Mouse (Mus musculus): ENCODE results near the gene Aida. TPM values are rescaled to one million over a fixed set of nuclear protein-coding genes. Genes with fewer than 3 reads are reported as not detected.
A peak's percentile ranks its signal among the peaks of the same experiment; 100 is the strongest.
"Not testable (repeated sequence)": the region's sequence is repeated elsewhere in the genome, so short reads cannot be mapped to it uniquely, and the experiment has no call there.

The Aida gene
- polyA plus RNA-seq, 1 experiment from 2014 or later = 55.5 TPM

DNA sequence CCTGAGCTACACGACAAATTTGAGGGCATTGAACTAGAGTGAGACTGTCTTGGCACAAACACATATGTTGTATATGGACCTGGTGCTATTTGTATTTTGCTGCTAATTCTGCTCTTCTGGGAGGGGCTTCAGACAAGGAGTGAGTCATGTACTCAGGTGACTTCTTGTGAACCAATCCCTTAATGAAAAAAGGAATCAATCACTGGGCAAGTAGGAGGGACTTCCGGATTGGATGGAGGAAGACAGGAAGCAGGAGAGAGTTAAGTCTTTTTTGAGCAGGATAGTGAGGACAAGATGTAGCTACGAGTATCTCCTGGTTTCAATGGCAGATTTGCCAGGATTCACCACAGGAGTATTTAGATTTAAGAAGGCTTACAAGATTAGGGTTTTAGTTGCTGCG, 6.8 kb upstream of the Aida start:
- H3K4me1 ChIP-seq = no peaks in the 10 kb centered on the region
- H3K9ac ChIP-seq (replicated peaks) = no peak overlapping the region
- H3K36me3 ChIP-seq = peaks cover 85% of the 10 kb centered on the region
- H3K27me3 ChIP-seq = no peaks in the 10 kb centered on the region
- no peak overlapping the region for H3K4me3 ChIP-seq
- ATAC-seq (replicated peaks) = no peak
- no peak overlapping the region for H3K4me2 ChIP-seq (replicated peaks)
- no peak overlapping the region for H3K27ac ChIP-seq (replicated peaks)
- no peaks in the 10 kb centered on the region for H3K9me3 ChIP-seq
- whole genome bisulfite sequencing = 95% methylated on average over 4 of the region's 4 CpGs

GRCm38 (mm10) chr1:183296877-183297383, 540 bp downstream of the Aida start, which contains the start of gene Brox:
Gene Brox (minus strand): TSS chr1:183297269.
- no peaks in the 10 kb centered on the region for H3K4me1 ChIP-seq
- ATAC-seq (replicated peaks) = peak; percentile 95
- no peaks in the 10 kb centered on the region for H3K9me3 ChIP-seq
- H3K4me3 ChIP-seq = peak within 1 kb of the TSS; percentile 49
- no peaks in the 10 kb centered on the region for H3K27me3 ChIP-seq
- H3K4me2 ChIP-seq (replicated peaks) = peak within 1 kb of the TSS; percentile 49
- H3K36me3 ChIP-seq = peaks cover 18% of the 10 kb centered on the region
- peak within 1 kb of the TSS; percentile 80 for H3K27ac ChIP-seq (replicated peaks)
- WGBS = under 1% methylated on average over 39 of the region's 39 CpGs
- H3K9ac ChIP-seq (replicated peaks) = peak within 1 kb of the TSS; percentile 58

DNA sequence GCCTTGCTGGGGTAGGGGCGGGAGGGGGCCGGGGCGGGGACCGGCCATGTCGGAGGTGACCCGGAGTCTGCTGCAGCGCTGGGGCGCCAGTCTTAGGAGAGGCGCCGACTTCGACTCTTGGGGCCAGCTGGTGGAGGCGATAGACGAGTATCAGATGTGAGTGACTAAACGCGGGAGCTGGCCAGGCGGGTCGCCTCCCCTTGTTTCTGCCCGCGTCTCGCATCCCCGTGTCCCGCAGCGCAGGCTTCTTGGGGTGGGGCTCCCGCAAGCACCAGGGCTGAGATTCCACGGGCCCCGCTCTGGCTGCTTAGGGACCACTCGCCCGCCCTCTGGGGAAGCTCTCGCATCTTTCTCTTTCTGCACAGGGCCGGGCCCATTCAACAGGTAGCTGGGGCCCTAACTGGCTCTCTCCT, 1.1 kb downstream of the Aida start:
- H3K27me3 ChIP-seq = no peaks in the 10 kb centered on the region
- no peaks in the 10 kb centered on the region for H3K9me3 ChIP-seq
- H3K4me2 ChIP-seq (replicated peaks) = peak overlapping the region; percentile 49
- H3K36me3 ChIP-seq = peaks cover 13% of the 10 kb centered on the region
- H3K9ac ChIP-seq (replicated peaks) = peak overlapping the region; percentile 42
- H3K27ac ChIP-seq (replicated peaks) = peak overlapping the region; percentile 24
- peak overlapping the region; percentile 49 for H3K4me3 ChIP-seq
- WGBS = 1% methylated on average over 30 of the region's 30 CpGs
- H3K4me1 ChIP-seq = no peaks in the 10 kb centered on the region
- peak; percentile 65 for ATAC-seq (replicated peaks)

DNA sequence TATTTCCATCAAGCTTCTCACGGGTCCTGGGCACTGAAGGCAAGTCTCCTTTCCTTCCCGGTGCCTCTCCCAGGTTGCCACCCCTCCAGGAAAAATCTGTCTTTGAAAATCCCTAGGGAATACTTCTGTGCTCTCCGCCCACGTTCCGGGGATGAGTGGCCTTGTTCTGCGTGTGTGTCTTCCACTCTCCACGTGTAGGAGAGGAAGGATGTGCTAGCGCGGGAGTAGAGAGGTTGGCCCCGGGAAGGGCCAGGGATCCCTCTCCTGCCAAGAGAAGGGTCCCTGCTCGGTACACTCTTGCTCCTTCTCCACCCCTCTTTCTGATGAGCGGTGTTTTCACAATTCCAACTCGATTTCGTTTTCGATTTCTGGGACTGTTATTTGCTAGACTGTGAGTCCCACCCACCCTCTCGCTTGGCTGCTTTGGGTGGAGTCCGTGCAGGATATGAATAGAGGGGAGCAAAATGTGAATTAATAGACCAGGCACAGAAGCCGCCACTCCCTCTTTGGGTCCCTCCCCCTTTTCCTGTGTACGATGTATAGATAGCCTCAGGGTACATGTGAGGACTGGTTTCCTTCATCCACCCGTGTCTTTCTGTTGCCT, 1.6 kb downstream of the Aida start:
- ATAC-seq (replicated peaks) = no peak
- under 1% methylated on average over 20 of the region's 20 CpGs for WGBS
- H3K9me3 ChIP-seq = no peaks in the 10 kb centered on the region

DNA sequence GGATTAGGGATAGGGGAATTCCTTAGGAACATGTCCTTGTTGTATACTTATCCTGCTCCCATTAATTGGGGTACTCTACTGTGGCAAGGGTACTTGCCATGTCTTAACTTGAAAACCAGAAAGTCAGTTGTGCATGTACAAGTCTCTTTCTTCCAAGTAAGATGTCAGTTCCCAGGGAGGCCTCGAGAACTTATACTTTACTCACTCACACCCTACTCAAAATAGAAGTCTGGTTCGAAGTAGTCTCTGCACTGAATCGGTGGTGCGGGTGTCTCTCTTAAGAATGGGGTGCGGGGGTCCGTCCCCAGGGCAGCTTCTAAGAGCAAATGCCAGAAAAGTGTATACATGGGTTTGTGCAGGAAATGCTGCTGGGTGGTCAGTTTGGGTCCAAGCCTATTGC, 2.8 kb downstream of the Aida start:
- Histone ChIP-seq H3K4me1 (no peaks in the 10 kb centered on the region), H3K4me3 (no peak overlapping the region), H3K27me3 (no peaks in the 10 kb centered on the region), H3K9ac (replicated peaks) (no peak overlapping the region), H3K4me2 (replicated peaks) (no peak overlapping the region), H3K9me3 (no peaks in the 10 kb centered on the region), H3K36me3 (no peaks in the 10 kb centered on the region), H3K27ac (replicated peaks) (no peak overlapping the region)
- ATAC-seq (replicated peaks) = no peak
- 88% methylated on average over 6 of the region's 6 CpGs for WGBS

More for the DNA sequence above, 1.6 kb downstream of the Aida start:
- peak overlapping the region; percentile 49 for H3K4me3 ChIP-seq
- H3K4me2 ChIP-seq (replicated peaks) = peak overlapping the region; percentile 49
- peaks cover 11% of the 10 kb centered on the region for H3K36me3 ChIP-seq
- no peaks in the 10 kb centered on the region for H3K27me3 ChIP-seq
- H3K9ac ChIP-seq (replicated peaks) = peak overlapping the region; percentile 42
- H3K4me1 ChIP-seq = no peaks in the 10 kb centered on the region
- H3K27ac ChIP-seq (replicated peaks) = peak overlapping the region; percentile 24; the same call in 1 of the 2 replicates

DNA sequence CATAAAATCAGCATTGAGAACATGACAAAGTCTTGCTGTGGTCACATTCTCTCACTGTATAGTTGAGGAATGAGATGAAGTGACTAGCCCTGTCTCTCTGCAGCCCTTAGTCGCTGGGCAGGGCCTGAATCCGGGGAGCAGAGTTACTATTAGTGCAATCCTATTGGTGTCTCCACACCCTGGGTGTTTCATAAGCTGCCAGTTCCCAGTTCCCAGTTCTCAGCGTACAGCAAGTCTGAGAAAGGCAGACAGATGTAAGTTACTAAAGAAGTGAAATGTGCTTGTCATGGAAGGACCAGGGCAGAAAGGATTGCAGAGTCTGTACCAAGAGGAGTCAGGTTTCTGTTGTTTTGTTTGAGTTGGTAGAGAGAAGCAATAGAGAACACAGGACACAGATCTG, 11.2 kb downstream of the Aida start:
- Histone ChIP-seq H3K36me3 (peaks cover 13% of the 10 kb centered on the region; the same call in 1 of the 2 replicates), H3K4me3 (no peak overlapping the region), H3K4me2 (replicated peaks) (no peak overlapping the region), H3K27me3 (no peaks in the 10 kb centered on the region), H3K27ac (replicated peaks) (no peak overlapping the region), H3K9ac (replicated peaks) (no peak overlapping the region), H3K4me1 (no peaks in the 10 kb centered on the region), H3K9me3 (no peaks in the 10 kb centered on the region)
- 83% methylated on average over 3 of the region's 3 CpGs for WGBS
- no peak for ATAC-seq (replicated peaks)

GRCm38 (mm10) chr1:183308476-183308875, 12.1 kb downstream of the Aida start:
- no peak overlapping the region for H3K4me2 ChIP-seq (replicated peaks)
- H3K9me3 ChIP-seq = no peaks in the 10 kb centered on the region
- H3K4me3 ChIP-seq = no peak overlapping the region
- H3K36me3 ChIP-seq = peaks cover 13% of the 10 kb centered on the region; the same call in 1 of the 2 replicates
- no peak for ATAC-seq (replicated peaks)
- H3K4me1 ChIP-seq = no peaks in the 10 kb centered on the region
- no peak overlapping the region for H3K9ac ChIP-seq (replicated peaks)
- no peak overlapping the region for H3K27ac ChIP-seq (replicated peaks)
- 94% methylated on average over 1 of the region's 1 CpGs for WGBS
- no peaks in the 10 kb centered on the region for H3K27me3 ChIP-seq

DNA sequence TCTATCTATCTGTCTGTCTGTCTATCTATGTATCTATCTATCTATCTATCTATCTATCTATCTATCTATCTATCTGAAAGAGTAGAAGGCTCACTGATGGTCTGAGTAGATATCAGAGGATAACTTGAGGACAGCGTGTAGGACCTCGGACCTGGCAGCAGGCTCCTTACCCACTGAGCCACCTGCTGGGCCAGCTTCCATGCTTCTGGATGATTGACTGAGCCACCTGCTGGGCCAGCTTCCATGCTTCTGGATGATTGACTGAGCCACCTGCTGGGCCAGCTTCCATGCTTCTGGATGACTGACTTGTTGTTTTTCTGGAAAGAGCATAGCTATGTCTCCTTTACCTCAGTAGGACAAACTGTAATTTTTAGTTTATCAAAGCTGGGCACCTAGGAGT, 13.2 kb downstream of the Aida start:
- not testable (repeated sequence) for H3K4me2 ChIP-seq (replicated peaks); H3K4me3 ChIP-seq; H3K27me3 ChIP-seq; ATAC-seq (replicated peaks); H3K9me3 ChIP-seq; H3K4me1 ChIP-seq; H3K27ac ChIP-seq (replicated peaks); H3K9ac ChIP-seq (replicated peaks)
- 60% methylated on average over 2 of the region's 2 CpGs for WGBS
- H3K36me3 ChIP-seq = peaks cover 24% of the 10 kb centered on the region

DNA sequence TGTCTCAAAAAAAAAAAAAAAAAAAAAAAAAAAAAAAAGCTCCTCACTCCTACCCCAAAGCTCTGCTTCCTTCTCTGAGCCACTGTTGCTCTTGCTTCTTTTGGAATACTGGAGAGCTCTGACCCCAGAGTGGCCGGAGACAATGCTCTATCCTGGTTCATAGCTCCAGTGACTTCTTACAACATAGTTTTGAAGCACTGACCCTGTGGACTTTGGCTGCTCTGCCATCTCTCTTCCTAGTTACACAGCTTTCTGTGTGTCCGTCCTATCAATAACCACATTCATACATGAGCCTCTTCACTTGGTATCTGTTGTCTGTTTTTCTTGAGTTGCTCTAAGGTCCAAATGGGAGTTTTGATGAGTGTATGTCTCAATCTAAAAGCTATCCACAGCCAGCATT, 15.7 kb downstream of the Aida start:
- no peak overlapping the region for H3K9ac ChIP-seq (replicated peaks)
- no peak for ATAC-seq (replicated peaks)
- H3K4me3 ChIP-seq = no peak overlapping the region
- H3K27me3 ChIP-seq = no peaks in the 10 kb centered on the region
- H3K9me3 ChIP-seq = no peaks in the 10 kb centered on the region
- H3K4me2 ChIP-seq (replicated peaks) = no peak overlapping the region
- WGBS = 96% methylated on average over 2 of the region's 2 CpGs
- H3K36me3 ChIP-seq = peaks cover 39% of the 10 kb centered on the region
- H3K4me1 ChIP-seq = no peaks in the 10 kb centered on the region
- no peak overlapping the region for H3K27ac ChIP-seq (replicated peaks)

- H3K36me3 ChIP-seq = peaks cover 62% of the 10 kb centered on the region
- 95% methylated on average over 2 of the region's 2 CpGs for WGBS
Measured at GRCm38 (mm10) chr1:183315783-183316182, 19.4 kb downstream of the Aida start.

GRCm38 (mm10) chr1:183320708-183321107, 24.3 kb downstream of the Aida start:
- H3K4me1 ChIP-seq = no peaks in the 10 kb centered on the region
- H3K4me3 ChIP-seq = no peak overlapping the region
- no peaks in the 10 kb centered on the region for H3K9me3 ChIP-seq
- H3K36me3 ChIP-seq = peaks cover 61% of the 10 kb centered on the region
- no peak overlapping the region for H3K9ac ChIP-seq (replicated peaks)
- no peak for ATAC-seq (replicated peaks)
- WGBS = 85% methylated on average over 3 of the region's 3 CpGs
- H3K4me2 ChIP-seq (replicated peaks) = no peak overlapping the region
- H3K27me3 ChIP-seq = no peaks in the 10 kb centered on the region
- no peak overlapping the region for H3K27ac ChIP-seq (replicated peaks)

More at GRCm38 (mm10) chr1:183315783-183316182, 19.4 kb downstream of the Aida start:
- Histone ChIP-seq H3K4me3 (no peak overlapping the region), H3K4me1 (no peaks in the 10 kb centered on the region), H3K9ac (replicated peaks) (no peak overlapping the region), H3K9me3 (no peaks in the 10 kb centered on the region), H3K27me3 (no peaks in the 10 kb centered on the region), H3K4me2 (replicated peaks) (no peak overlapping the region), H3K27ac (replicated peaks) (no peak overlapping the region)
- no peak for ATAC-seq (replicated peaks)

GRCm38 (mm10) chr1:183322496-183322895, 26.1 kb downstream of the Aida start:
- H3K4me1 ChIP-seq; H3K4me3 ChIP-seq; H3K27ac ChIP-seq (replicated peaks); H3K27me3 ChIP-seq; H3K9ac ChIP-seq (replicated peaks); H3K4me2 ChIP-seq (replicated peaks); ATAC-seq (replicated peaks); H3K9me3 ChIP-seq: not testable (repeated sequence)
- H3K36me3 ChIP-seq = peaks cover 67% of the 10 kb centered on the region
- 93% methylated on average over 5 of the region's 5 CpGs for WGBS

GRCm38 (mm10) chr1:183323923-183324322, 27.5 kb downstream of the Aida start:
- no peaks in the 10 kb centered on the region for H3K27me3 ChIP-seq
- H3K36me3 ChIP-seq = peaks cover 70% of the 10 kb centered on the region
- H3K27ac ChIP-seq (replicated peaks) = no peak overlapping the region
- no peaks in the 10 kb centered on the region for H3K4me1 ChIP-seq
- H3K4me2 ChIP-seq (replicated peaks) = no peak overlapping the region
- 93% methylated on average over 2 of the region's 2 CpGs for WGBS
- ATAC-seq (replicated peaks) = no peak
- no peak overlapping the region for H3K9ac ChIP-seq (replicated peaks)
- H3K4me3 ChIP-seq = no peak overlapping the region
- no peaks in the 10 kb centered on the region for H3K9me3 ChIP-seq

All from forebrain, embryonic 15.5 days (tissue).